Comparison of ENCODE assay signal across 12 mouse cellular contexts in the genomic region with DNA sequence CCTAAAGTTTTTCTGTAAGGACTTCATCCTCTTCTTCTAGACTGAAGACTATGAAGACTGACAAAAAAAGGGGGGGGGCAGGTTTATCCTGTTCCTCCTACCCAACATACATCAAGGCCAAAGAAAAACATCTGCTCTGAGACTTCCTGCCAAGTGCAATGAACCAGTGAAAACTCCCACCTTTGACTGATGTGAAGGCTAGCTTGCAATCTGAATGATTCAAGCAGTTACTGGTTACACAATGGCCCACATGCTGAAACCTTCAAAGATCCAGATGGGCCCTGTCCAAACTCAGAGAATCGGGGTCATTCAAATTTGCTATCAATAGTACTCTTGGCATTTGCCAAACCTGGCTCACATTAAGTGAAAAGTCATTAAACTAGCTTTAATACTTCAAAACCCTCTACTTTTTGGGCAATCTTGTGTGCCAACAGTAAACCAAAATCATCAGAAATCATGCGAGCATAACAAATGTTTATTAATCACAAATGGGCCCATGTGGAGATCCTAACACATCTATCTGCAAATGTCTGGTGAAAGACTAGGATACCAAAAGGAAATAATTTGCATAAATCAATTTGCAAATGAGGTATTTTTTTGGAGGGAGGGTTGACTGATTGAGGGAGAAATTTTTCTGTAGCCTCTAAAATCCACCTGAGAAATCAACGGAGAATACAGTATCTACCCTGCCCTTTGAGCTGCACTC.
A peak's percentile ranks its signal among the peaks of the same experiment; 100 is the strongest.
DNase-seq lines count a peak whose midpoint lies in the region; ATAC-seq and TF ChIP-seq lines count a peak whose summit lies in the region.
"Had no signal": no experiment of that assay in that cellular context is flagged by ENCODE, and none has a peak within 500 bp of the region (broad histone marks: within the 10 kb centered on the region; RNA-seq: fewer than 3 reads in every experiment).

No protein-coding gene starts in this region.

- H3K9me3 ChIP-seq in hindbrain, embryonic 13.5 days: no peaks in the 10 kb centered on the region
- no peaks in the 10 kb centered on the region for H3K9me3 ChIP-seq in hindbrain, embryonic 11.5 days (ENCODE audit: control insufficient read depth, low read length)
- H3K9me3 ChIP-seq in hindbrain, postnatal 0 days (ENCODE audit: low read length): no peaks in the 10 kb centered on the region
- peaks cover 5% of the 10 kb centered on the region; the same call in 1 of the 2 replicates for H3K9me3 ChIP-seq in midbrain, embryonic 10.5 days (replicated peaks)

- ATAC-seq in hindbrain, embryonic 13.5 days (ENCODE audit: low FRiP score): peak; percentile 69
- ATAC-seq in hindbrain, embryonic 11.5 days (ENCODE audit: low FRiP score): no peak
- peak; percentile 62 for ATAC-seq in hindbrain, postnatal 0 days

- H3K4me2 ChIP-seq in hindbrain, embryonic 13.5 days: no peak overlapping the region
- no peak overlapping the region for H3K4me2 ChIP-seq in hindbrain, embryonic 11.5 days (replicated peaks; ENCODE audit: low read depth, low read length)
- H3K4me2 ChIP-seq in hindbrain, postnatal 0 days (ENCODE audit: low read depth, low read length): no peak overlapping the region
- H3K4me2 ChIP-seq: lung, embryonic 15.5 days had no signal

- H3K9ac ChIP-seq in hindbrain, embryonic 13.5 days: no peak overlapping the region
- no peak overlapping the region for H3K9ac ChIP-seq in hindbrain, embryonic 11.5 days (ENCODE audit: low read depth, low read length)
- H3K9ac ChIP-seq in hindbrain, postnatal 0 days (replicated peaks; ENCODE audit: low read length): no peak overlapping the region
- H3K9ac ChIP-seq: lung, embryonic 15.5 days had no signal

- peak; percentile 7 for DNase-seq in embryo, embryonic 10.5 days (ENCODE audit: low spot score)
- DNase-seq in embryo, embryonic 9.5 days (ENCODE audit: extremely low spot score): no peak
- no peak for DNase-seq in hindbrain, embryonic 11.5 days (ENCODE audit: low spot score)
- DNase-seq in lung, postnatal 14 days: peak; percentile 8
- no peak for DNase-seq in lung, adult 2 months
- peak; percentile 51 for DNase-seq in hindbrain, postnatal 0 days (ENCODE audit: low spot score)
- no peak for DNase-seq in midbrain, embryonic 10.5 days (ENCODE audit: low spot score)
- DNase-seq: cerebellum, adult 9-11 months; gastrocnemius, postnatal 10 days; thymus, postnatal 14 days had no signal

- no peaks in the 10 kb centered on the region for H3K4me1 ChIP-seq in hindbrain, embryonic 13.5 days (replicated peaks)
- H3K4me1 ChIP-seq in hindbrain, embryonic 11.5 days (replicated peaks; ENCODE audit: control insufficient read depth, insufficient read depth, low read length): no peaks in the 10 kb centered on the region
- no peaks in the 10 kb centered on the region for H3K4me1 ChIP-seq in lung, adult 2 months (ENCODE audit: control insufficient read depth, insufficient read depth, low read length)
- H3K4me1 ChIP-seq in hindbrain, postnatal 0 days (ENCODE audit: insufficient read depth, low read length): no peaks in the 10 kb centered on the region
- no peaks in the 10 kb centered on the region for H3K4me1 ChIP-seq in midbrain, embryonic 10.5 days
- H3K4me1 ChIP-seq: lung, embryonic 15.5 days had no signal

- TF ChIP-seq CTCF in lung, adult 2 months (IDR thresholded peaks at IDR 0.05; ENCODE audit: insufficient read depth, low read length): no peak
- TF ChIP-seq CTCF in hindbrain, postnatal 0 days (IDR thresholded peaks at IDR 0.05; ENCODE audit: low read depth): no peak

- no peaks in the 10 kb centered on the region for H3K27me3 ChIP-seq in hindbrain, embryonic 13.5 days
- H3K27me3 ChIP-seq in hindbrain, embryonic 11.5 days (ENCODE audit: control insufficient read depth, insufficient read depth, low read length): no peaks in the 10 kb centered on the region
- no peaks in the 10 kb centered on the region for H3K27me3 ChIP-seq in hindbrain, postnatal 0 days (ENCODE audit: insufficient read depth, low read length)
- H3K27me3 ChIP-seq in midbrain, embryonic 10.5 days (ENCODE audit: low read depth, poor library complexity, severe bottlenecking): no peaks in the 10 kb centered on the region
- H3K27me3 ChIP-seq: lung, embryonic 15.5 days had no signal

- H3K36me3 ChIP-seq in hindbrain, embryonic 13.5 days: no peaks in the 10 kb centered on the region
- no peaks in the 10 kb centered on the region for H3K36me3 ChIP-seq in hindbrain, embryonic 11.5 days (ENCODE audit: control insufficient read depth, insufficient read depth, low read length)
- no peaks in the 10 kb centered on the region for H3K36me3 ChIP-seq in hindbrain, postnatal 0 days (ENCODE audit: insufficient read depth, low read length)
- H3K36me3 ChIP-seq in midbrain, embryonic 10.5 days: no peaks in the 10 kb centered on the region
- H3K36me3 ChIP-seq: lung, embryonic 15.5 days had no signal

- H3K27ac ChIP-seq in hindbrain, embryonic 13.5 days: no peak overlapping the region
- no peak overlapping the region for H3K27ac ChIP-seq in hindbrain, embryonic 11.5 days (ENCODE audit: low read depth, low read length)
- peak overlapping the region; percentile 32; the same call in 1 of the 2 replicates for H3K27ac ChIP-seq in hindbrain, postnatal 0 days
- H3K27ac ChIP-seq in midbrain, embryonic 10.5 days (replicated peaks): no peak overlapping the region
- H3K27ac ChIP-seq: lung, embryonic 15.5 days had no signal

- no peak for TF ChIP-seq POLR2A in lung, adult 2 months (IDR thresholded peaks at IDR 0.05; ENCODE audit: borderline replicate concordance, extremely low read depth, low read depth, low read length)

- 80% methylated on average over 3 of the region's 3 CpGs for WGBS in hindbrain, embryonic 13.5 days
- WGBS in hindbrain, embryonic 11.5 days: 85% methylated on average over 3 of the region's 3 CpGs
- WGBS in lung, adult 2 months: 76% methylated on average over 3 of the region's 3 CpGs
- 45% methylated on average over 3 of the region's 3 CpGs for WGBS in hindbrain, postnatal 0 days
- WGBS in midbrain, embryonic 10.5 days: 91% methylated on average over 3 of the region's 3 CpGs

- H3K4me3 ChIP-seq in hindbrain, embryonic 13.5 days: no peak overlapping the region
- H3K4me3 ChIP-seq in hindbrain, embryonic 11.5 days (ENCODE audit: low read depth, low read length): no peak overlapping the region
- H3K4me3 ChIP-seq in lung, adult 2 months (replicated peaks; ENCODE audit: extremely low read depth, low read depth, low read length): no peak overlapping the region
- H3K4me3 ChIP-seq in hindbrain, postnatal 0 days (ENCODE audit: low read length): no peak overlapping the region
- H3K4me3 ChIP-seq in midbrain, embryonic 10.5 days: no peak overlapping the region
- H3K4me3 ChIP-seq: lung, embryonic 15.5 days had no signal

Comparison
In these comparisons a context has a peak if more than half of its experiments do, and no peak if none do; other contexts are left out.
1. DNase-seq: peak in embryo, embryonic 10.5 days (single experiment), lung, postnatal 14 days (single experiment) and hindbrain, postnatal 0 days (single experiment); none in embryo, embryonic 9.5 days (single experiment), hindbrain, embryonic 11.5 days (single experiment), lung, adult 2 months (single experiment) and midbrain, embryonic 10.5 days (single experiment).